Mouse (Mus musculus): ENCODE results near the gene Mertk. TPM values are rescaled to one million over a fixed set of nuclear protein-coding genes. Genes with fewer than 3 reads are reported as not detected.

The Mertk gene
- total RNA-seq, 2 experiments from 2014 or later = not detected

DNA sequence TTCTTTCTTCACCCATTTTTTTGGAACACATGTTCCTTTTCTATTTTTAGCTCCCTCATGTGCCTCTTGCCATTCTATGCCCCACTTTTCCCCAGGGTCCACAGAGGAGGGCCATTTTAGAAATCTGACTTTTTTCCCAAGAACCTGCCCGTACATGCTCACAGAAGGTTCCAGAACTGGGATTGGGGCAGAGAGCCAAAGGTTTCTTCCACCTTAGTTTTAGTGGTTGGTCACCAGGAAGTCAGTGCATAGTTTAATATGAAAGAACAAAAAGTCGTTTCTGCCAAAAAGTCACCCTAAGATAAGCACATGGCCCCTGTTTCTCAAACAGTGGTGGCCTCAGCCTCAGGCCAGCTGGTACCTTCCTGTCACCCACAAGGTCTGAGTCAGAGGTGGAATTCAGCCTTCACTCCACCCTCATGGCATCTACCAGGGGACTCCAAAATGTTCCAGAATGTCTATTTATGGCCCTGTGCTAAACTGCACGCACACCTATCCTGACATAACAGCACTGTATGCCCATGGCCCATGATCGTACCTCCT is 56.5 kb downstream of the Mertk start:
- ATAC-seq (replicated peaks; ENCODE audit: low FRiP score, low TSS enrichment, poor library complexity, severe bottlenecking) = no peak

DNA sequence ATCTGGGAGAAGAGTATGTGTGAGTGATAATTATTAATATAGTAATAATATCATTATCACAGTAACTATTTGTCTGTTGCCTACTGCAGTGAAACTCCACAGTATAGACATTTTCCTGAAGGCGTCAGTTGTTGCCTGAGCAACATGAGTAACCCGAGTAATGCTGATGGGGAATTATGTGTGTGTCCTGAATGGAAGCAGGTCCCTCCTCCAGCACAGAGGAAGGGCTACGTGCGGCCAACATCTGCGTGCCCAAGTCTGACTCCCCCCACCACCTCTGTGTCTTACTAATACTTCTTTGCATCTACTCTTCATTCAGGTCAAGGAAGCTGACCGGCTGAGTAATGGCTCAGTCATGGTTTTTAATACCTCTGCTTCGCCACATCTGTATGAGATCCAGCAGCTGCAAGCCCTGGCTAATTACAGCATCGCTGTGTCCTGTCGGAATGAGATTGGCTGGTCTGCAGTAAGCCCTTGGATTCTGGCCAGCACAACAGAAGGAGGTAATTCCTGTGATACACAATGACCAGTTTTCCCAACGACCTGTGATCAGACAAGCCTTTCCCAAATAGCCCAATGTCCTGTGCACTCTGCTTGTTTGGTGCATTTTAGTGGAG is 60.1 kb downstream of the Mertk start:
- ATAC-seq (replicated peaks; ENCODE audit: low FRiP score, low TSS enrichment, poor library complexity, severe bottlenecking) = no peak

DNA sequence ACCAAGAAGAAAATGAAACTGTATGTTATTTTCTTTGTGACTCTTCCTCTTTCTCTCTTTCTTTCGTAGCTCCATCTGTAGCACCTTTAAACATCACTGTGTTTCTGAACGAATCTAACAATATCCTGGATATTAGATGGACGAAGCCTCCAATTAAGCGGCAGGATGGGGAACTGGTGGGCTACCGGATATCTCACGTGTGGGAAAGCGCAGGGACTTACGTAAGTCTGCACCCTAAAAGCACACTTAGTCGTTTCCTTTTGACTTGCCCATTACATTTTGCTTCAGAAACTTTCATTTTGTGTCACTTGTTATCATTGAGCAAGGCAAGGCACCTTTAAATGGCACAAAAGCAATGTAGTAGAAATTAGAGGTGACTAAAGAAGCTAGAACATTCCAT is 63.3 kb downstream of the Mertk start:
- ATAC-seq (replicated peaks; ENCODE audit: low FRiP score, low TSS enrichment, poor library complexity, severe bottlenecking) = no peak

DNA sequence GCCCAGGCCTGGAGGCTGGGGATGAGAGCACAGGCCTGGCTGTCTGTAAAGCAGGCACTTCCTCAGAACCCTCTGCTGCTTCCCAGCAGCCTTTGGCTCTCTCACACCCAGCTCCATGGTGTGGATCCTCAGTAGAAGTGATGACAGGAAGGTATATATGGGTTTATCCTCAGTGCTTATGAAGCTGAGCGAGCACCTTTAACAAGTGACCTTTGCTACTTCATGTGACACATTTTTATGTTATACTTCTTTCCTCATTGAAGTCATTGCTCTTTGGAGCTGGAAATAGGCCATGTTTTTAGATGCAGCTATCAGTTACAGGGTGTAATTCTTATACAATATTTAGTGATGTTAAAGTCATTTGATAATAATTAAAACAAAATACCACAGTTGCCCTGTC is 67.0 kb downstream of the Mertk start:
- no peak for ATAC-seq (replicated peaks; ENCODE audit: low FRiP score, low TSS enrichment, poor library complexity, severe bottlenecking)

GRCm38 (mm10) chr2:128768545-128769247 is 69.9 kb downstream of the Mertk start:
- no peak for ATAC-seq (replicated peaks; ENCODE audit: low FRiP score, low TSS enrichment, poor library complexity, severe bottlenecking)

- ATAC-seq (replicated peaks; ENCODE audit: low FRiP score, low TSS enrichment, poor library complexity, severe bottlenecking) = no peak
Measured at GRCm38 (mm10) chr2:128770557-128770956, 71.8 kb downstream of the Mertk start.

- no peak for ATAC-seq (replicated peaks; ENCODE audit: low FRiP score, low TSS enrichment, poor library complexity, severe bottlenecking)
Measured at GRCm38 (mm10) chr2:128771048-128771447, 72.3 kb downstream of the Mertk start.

DNA sequence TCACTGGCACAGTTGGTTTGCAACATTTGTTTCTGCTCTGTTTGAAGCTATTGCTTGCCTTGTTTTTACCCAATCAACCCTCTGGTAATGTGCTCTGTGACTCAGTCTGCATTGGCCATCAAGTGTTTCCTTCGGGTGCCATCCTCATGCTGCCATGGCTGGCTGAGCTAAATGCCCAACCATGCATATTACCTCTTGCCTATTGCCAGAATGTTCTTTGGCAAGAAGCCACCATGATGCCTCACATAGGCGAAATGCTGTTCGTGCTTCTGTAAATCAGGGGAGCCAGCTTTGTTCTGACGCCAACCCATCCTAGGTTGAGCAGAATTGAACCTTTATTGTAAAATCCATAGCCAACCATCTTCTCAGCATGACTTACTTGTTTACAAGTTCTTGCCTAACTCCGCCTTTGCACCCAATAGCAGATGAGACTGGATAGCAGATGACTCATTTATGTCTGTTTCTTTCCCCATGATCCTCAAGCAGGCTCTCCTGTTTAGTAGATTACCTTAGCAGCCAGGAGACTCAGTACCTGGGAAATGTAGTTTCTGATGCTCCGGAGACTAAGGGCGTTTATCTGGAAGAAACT is 73.1 kb downstream of the Mertk start:
- no peak for ATAC-seq (replicated peaks; ENCODE audit: low FRiP score, low TSS enrichment, poor library complexity, severe bottlenecking)

DNA sequence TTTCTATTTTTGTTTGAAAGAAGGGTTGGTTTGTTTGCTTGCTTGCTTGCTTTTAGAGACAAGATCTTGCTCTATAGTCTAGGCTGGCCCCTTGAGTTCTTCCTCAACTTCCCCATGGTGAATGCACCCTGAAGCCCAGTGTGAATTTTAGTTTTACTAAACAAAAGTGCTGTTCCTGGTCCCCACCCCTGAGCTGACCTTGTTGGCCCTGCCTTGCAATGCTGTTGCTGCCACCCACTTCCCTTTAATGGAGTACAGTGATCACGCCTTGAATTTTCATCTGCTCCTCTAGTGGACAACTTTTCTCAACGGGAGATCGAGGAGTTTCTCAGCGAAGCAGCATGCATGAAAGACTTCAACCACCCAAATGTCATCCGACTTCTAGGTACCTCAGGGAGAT is 83.5 kb downstream of the Mertk start:
- ATAC-seq (replicated peaks; ENCODE audit: low FRiP score, low TSS enrichment, poor library complexity, severe bottlenecking) = no peak

- ATAC-seq (replicated peaks; ENCODE audit: low FRiP score, low TSS enrichment, poor library complexity, severe bottlenecking) = no peak
Measured at GRCm38 (mm10) chr2:128783660-128784345, 85.0 kb downstream of the Mertk start.

GRCm38 (mm10) chr2:128784814-128785213 is 86.1 kb downstream of the Mertk start:
- no peak for ATAC-seq (replicated peaks; ENCODE audit: low FRiP score, low TSS enrichment, poor library complexity, severe bottlenecking)

DNA sequence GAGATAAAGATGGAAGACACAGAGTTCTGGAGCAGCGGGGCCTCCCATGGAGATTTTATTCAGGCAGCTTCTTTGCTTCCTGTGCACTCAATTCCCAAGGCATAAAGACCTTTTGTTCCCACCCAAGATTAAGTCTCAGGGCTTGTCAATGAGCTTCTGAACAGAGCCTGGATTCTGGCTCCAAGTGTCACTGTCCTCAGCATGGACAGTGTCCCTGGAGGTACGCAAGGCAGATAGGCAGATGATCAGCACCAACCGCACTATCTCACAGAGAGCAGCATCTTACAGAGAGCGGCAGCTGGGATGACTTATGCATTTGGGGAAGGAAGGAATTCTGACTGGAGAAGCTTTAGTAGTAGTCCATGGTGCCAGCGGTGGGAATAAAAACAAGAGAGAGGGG is 87.6 kb downstream of the Mertk start:
- no peak for ATAC-seq (replicated peaks; ENCODE audit: low FRiP score, low TSS enrichment, poor library complexity, severe bottlenecking)

GRCm38 (mm10) chr2:128786795-128787194 is 88.0 kb downstream of the Mertk start:
- ATAC-seq (replicated peaks; ENCODE audit: low FRiP score, low TSS enrichment, poor library complexity, severe bottlenecking) = no peak

DNA sequence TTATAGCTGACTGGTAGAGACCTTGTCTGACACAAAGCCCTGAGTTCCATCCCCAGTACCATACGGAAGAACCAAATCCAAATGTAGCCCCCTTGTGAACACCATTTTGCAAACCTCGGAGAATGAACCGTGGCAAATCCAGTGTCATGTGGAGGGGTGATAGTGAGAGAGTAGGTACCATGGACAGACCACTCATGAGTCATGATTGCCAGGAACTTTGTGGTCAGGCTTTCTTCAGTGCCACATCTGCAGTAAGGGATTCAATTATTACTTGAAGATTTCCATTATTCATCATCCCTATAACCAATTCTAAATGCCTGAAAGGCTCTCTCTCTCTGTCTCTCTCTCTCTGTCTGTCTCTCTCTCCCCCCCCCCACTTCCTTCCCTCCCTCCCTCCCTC is 89.0 kb downstream of the Mertk start:
- ATAC-seq (replicated peaks; ENCODE audit: low FRiP score, low TSS enrichment, poor library complexity, severe bottlenecking) = no peak

DNA sequence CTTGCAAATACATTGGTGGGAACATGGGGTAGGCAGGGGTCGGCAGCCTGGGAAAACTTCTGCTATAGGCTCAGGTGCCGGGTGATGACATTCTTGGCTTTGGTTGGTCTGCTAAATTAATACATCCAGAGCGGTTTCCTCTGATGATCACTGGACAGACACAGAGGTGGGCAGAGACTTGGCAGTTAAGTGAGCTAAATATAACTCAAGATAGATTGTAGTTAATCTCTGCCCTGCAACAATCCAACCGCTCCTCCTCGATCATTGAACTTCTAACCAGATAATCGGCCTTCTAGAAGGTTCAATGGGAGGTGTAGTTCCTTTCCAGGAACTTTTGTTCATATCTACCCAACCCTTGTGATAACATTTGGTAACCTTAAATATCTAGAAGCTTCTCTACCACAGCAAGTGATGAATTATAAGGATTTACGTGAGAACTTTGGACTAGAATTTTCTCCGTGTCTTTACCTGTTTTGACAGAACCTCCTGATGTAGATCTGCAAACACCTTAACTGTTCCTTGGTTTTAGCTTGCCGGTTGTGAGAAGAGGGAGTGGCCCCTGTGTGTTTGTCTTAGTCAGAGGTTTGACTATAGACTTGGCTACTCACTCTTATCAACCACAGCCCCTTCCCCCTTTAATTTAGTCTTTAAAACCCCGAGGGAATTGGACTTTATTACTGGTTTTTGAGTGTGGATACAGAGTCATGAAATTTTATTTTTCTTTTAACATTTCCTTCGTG is 92.3 kb downstream of the Mertk start:
- no peak for ATAC-seq (replicated peaks; ENCODE audit: low FRiP score, low TSS enrichment, poor library complexity, severe bottlenecking)

GRCm38 (mm10) chr2:128793958-128794357 is 95.2 kb downstream of the Mertk start:
- ATAC-seq (replicated peaks; ENCODE audit: low FRiP score, low TSS enrichment, poor library complexity, severe bottlenecking) = no peak

GRCm38 (mm10) chr2:128796463-128796862 is 97.7 kb downstream of the Mertk start:
- ATAC-seq (replicated peaks; ENCODE audit: low FRiP score, low TSS enrichment, poor library complexity, severe bottlenecking) = no peak

DNA sequence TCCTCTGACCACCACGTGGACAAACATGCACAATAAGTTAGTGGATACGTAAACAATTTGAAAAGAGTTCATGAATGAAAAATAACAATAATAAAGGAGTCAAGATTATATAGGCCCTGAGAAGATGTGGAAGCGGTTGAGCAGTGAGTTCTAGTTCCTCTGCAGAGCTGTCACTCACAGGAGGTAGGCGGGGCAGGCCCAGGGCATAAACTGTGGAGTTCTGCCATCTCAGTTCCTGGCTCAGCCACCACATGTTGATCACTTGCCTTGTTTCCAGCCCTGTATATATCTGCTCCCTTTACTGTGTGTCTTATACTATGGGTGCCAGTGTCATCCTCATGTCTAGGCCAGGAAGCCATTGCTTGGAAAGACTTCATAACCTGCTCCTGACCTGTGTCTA is 104.7 kb downstream of the Mertk start:
- ATAC-seq (replicated peaks; ENCODE audit: low FRiP score, low TSS enrichment, poor library complexity, severe bottlenecking) = no peak

DNA sequence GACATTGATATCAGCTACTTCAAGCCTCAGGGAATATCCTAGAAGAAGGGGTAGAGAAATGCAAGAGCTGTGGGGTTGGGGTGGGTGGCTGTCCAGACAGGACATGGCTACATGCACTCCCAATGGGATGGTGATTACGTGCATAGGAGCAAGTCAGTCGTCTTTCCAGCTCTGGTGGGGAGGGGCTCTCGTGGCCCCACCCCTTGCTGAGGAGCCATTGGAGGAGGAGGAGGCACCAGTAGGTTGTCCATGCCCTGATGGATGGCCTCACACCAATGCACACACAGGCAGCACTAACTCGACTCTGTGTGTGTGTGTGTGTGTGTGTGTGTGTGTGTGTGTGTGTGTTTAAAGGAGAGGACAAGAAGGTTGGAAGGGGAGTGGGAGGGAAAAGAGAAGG is 106.6 kb downstream of the Mertk start:
- ATAC-seq (replicated peaks; ENCODE audit: low FRiP score, low TSS enrichment, poor library complexity, severe bottlenecking) = no peak

GRCm38 (mm10) chr2:128806561-128806960 is 107.8 kb downstream of the Mertk start:
- ATAC-seq (replicated peaks; ENCODE audit: low FRiP score, low TSS enrichment, poor library complexity, severe bottlenecking) = no peak
